Mouse (Mus musculus) cerebellum, postnatal 4 days (tissue): Measurements from ENCODE around the gene Banp.

Experiments used
- DNase-seq, 2 experiments: peaks; one replicate each; pipeline ENCODE4 v3.0.0; 2022; ENCODE audit warnings: low spot score in 2 of 2, mixed read lengths in 1 of 2

Banp gene

GRCm38 (mm10) chr8:121950749-121951655 lies 1.5 kb downstream of the Banp start:
- DNase-seq: peak; percentile 59 to 78

- no peak for DNase-seq
Measured at GRCm38 (mm10) chr8:121951656-121952009, 2.1 kb downstream of the Banp start.

- DNase-seq: no peak
Measured at GRCm38 (mm10) chr8:121952122-121952521, 2.6 kb downstream of the Banp start.

- DNase-seq: no peak
Measured at GRCm38 (mm10) chr8:121952800-121953199, 3.2 kb downstream of the Banp start.

- DNase-seq: no peak
Measured at GRCm38 (mm10) chr8:121953821-121954545, 4.4 kb downstream of the Banp start.

GRCm38 (mm10) chr8:121954981-121955555 lies 5.5 kb downstream of the Banp start:
- no peak for DNase-seq

- DNase-seq: no peak
Measured at GRCm38 (mm10) chr8:121955825-121956500, 6.4 kb downstream of the Banp start.

GRCm38 (mm10) chr8:121958395-121958794 lies 8.8 kb downstream of the Banp start:
- DNase-seq: no peak

GRCm38 (mm10) chr8:121962892-121963291 lies 13.3 kb downstream of the Banp start:
- DNase-seq: no peak

- DNase-seq: no peak
Measured at GRCm38 (mm10) chr8:121964716-121965512, 15.4 kb downstream of the Banp start.

- no peak for DNase-seq
Measured at GRCm38 (mm10) chr8:121966110-121966509, 16.6 kb downstream of the Banp start.

GRCm38 (mm10) chr8:121966714-121967448 lies 17.3 kb downstream of the Banp start:
- no peak for DNase-seq

- no peak for DNase-seq
Measured at GRCm38 (mm10) chr8:121967977-121968376, 18.4 kb downstream of the Banp start.

GRCm38 (mm10) chr8:121968542-121968941 lies 19.0 kb downstream of the Banp start:
- no peak for DNase-seq

- DNase-seq: no peak
Measured at GRCm38 (mm10) chr8:121970225-121970624, 20.7 kb downstream of the Banp start.

GRCm38 (mm10) chr8:121971488-121972058 lies 22.0 kb downstream of the Banp start:
- DNase-seq: no peak

- DNase-seq: no peak
Measured at GRCm38 (mm10) chr8:121973906-121974305, 24.4 kb downstream of the Banp start.

- DNase-seq: peak in 1 of 2 experiments; percentile 43
Measured at GRCm38 (mm10) chr8:121977819-121978590, 28.5 kb downstream of the Banp start.

- no peak for DNase-seq
Measured at GRCm38 (mm10) chr8:121978670-121979069, 29.1 kb downstream of the Banp start.
